Mouse (Mus musculus) lung, postnatal 10 days (tissue): ENCODE measurements around the gene Rps27l.
A peak's percentile ranks its signal among the peaks of the same experiment; 100 is the strongest.

ENCODE experiments used
- DNase-seq: peaks from one replicate; pipeline ENCODE4 v3.0.0; 2021

The Rps27l gene

GRCm38 (mm10) chr9:66985377-66985776 is 39.5 kb downstream of the Rps27l start:
- no peak for DNase-seq

- no peak for DNase-seq
Measured at GRCm38 (mm10) chr9:66988198-66988887, 42.5 kb downstream of the Rps27l start.

GRCm38 (mm10) chr9:66988888-66989414 is 43.1 kb downstream of the Rps27l start:
- DNase-seq = peak; percentile 86

- DNase-seq = no peak
Measured at GRCm38 (mm10) chr9:66989581-66989980, 43.7 kb downstream of the Rps27l start.

GRCm38 (mm10) chr9:66990046-66990445 is 44.2 kb downstream of the Rps27l start:
- no peak for DNase-seq

- no peak for DNase-seq
Measured at GRCm38 (mm10) chr9:66991021-66991749, 45.3 kb downstream of the Rps27l start.

- no peak for DNase-seq
Measured at GRCm38 (mm10) chr9:66991750-66992410, 46.0 kb downstream of the Rps27l start.
